Comparison of ENCODE assay signal across 10 mouse cellular contexts in the genomic region with DNA sequence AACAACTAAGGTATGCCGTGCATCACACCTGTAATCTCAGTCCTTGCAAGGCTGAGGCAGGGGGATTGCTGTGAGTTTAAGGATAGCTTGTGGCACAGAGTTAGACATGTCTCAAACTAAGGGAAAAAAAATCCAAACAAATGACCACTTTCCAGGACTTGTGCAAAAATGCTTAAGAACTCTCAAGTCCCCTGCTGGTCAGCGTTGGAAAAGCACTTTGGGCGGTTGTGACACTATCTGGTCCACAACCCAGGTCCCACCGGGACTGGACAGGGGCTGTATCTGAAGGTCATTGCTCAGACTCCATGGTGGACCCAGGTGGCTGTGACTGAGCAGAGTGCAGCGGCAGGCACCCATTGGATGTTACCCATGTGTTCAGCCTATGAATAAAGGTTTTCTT. TPM values are rescaled to one million over a fixed set of nuclear protein-coding genes. Genes with fewer than 3 reads are reported as not detected.
A peak's percentile ranks its signal among the peaks of the same experiment; 100 is the strongest.
DNase-seq lines count a peak whose midpoint lies in the region; ATAC-seq lines count a peak whose summit lies in the region.
"Had no signal": no experiment of that assay in that cellular context is flagged by ENCODE, and none has a peak within 500 bp of the region (broad histone marks: within the 10 kb centered on the region; RNA-seq: fewer than 3 reads in every experiment).

No protein-coding gene starts in this region.

- no peak for ATAC-seq in midbrain, embryonic 14.5 days (ENCODE audit: low FRiP score, low TSS enrichment)
- ATAC-seq in midbrain, embryonic 15.5 days (replicated peaks) = no peak
- ATAC-seq in intestine, embryonic 16.5 days = no peak
- no peak for ATAC-seq in stomach, embryonic 14.5 days (ENCODE audit: insufficient number of reproducible peaks, insufficient read depth, low FRiP score, low read depth)
- ATAC-seq: Patski had no signal

- peaks cover 4% of the 10 kb centered on the region; the same call in 1 of the 2 replicates for H3K4me1 ChIP-seq in midbrain, embryonic 14.5 days (ENCODE audit: control insufficient read depth, insufficient read depth, low read length)
- H3K4me1 ChIP-seq in midbrain, embryonic 15.5 days = peaks cover 18% of the 10 kb centered on the region
- H3K4me1 ChIP-seq in intestine, embryonic 16.5 days (ENCODE audit: control insufficient read depth, insufficient read depth, low read length) = peaks cover 21% of the 10 kb centered on the region
- H3K4me1 ChIP-seq in stomach, embryonic 14.5 days (ENCODE audit: control insufficient read depth, insufficient read depth, low read length) = peaks cover 8% of the 10 kb centered on the region; the same call in 1 of the 2 replicates

- H3K27me3 ChIP-seq in midbrain, embryonic 14.5 days (ENCODE audit: control insufficient read depth, insufficient read depth, low read length) = peaks cover 62% of the 10 kb centered on the region
- H3K27me3 ChIP-seq in midbrain, embryonic 15.5 days (replicated peaks) = peaks cover 71% of the 10 kb centered on the region
- peaks cover 48% of the 10 kb centered on the region for H3K27me3 ChIP-seq in intestine, embryonic 16.5 days (replicated peaks; ENCODE audit: control insufficient read depth, insufficient read depth, low read length)
- H3K27me3 ChIP-seq in stomach, embryonic 14.5 days (ENCODE audit: control insufficient read depth, insufficient read depth, low read length) = 0 out of 2 replicates have a peak, but pooled peaks cover 14% of the 10 kb centered on the region

- DNase-seq in gastrocnemius, postnatal 10 days = peak; percentile 46
- DNase-seq in gastrocnemius, adult 8-10 months (ENCODE audit: low spot score in 2 of 2) = no peak
- DNase-seq in midbrain, embryonic 14.5 days = peak; percentile 61
- DNase-seq in gastrocnemius, postnatal 36 days = no peak
- no peak for DNase-seq in left cerebral cortex, adult 11 months (ENCODE audit: low spot score)

- H3K4me3 ChIP-seq in midbrain, embryonic 14.5 days (replicated peaks; ENCODE audit: low read depth, low read length) = no peak overlapping the region
- H3K4me3 ChIP-seq in midbrain, embryonic 15.5 days = no peak overlapping the region
- peak overlapping the region; percentile 53 for H3K4me3 ChIP-seq in intestine, embryonic 16.5 days (ENCODE audit: low read length)
- peak overlapping the region; percentile 25 for H3K4me3 ChIP-seq in stomach, embryonic 14.5 days (ENCODE audit: low read depth, low read length)
- H3K4me3 ChIP-seq: neural tube, embryonic 13.5 days had no signal

- H3K36me3 ChIP-seq in midbrain, embryonic 14.5 days (ENCODE audit: control insufficient read depth, insufficient read depth, low read length) = no peaks in the 10 kb centered on the region
- H3K36me3 ChIP-seq in midbrain, embryonic 15.5 days (replicated peaks) = no peaks in the 10 kb centered on the region
- H3K36me3 ChIP-seq in intestine, embryonic 16.5 days (ENCODE audit: control insufficient read depth, insufficient read depth, low read length) = no peaks in the 10 kb centered on the region
- no peaks in the 10 kb centered on the region for H3K36me3 ChIP-seq in stomach, embryonic 14.5 days (ENCODE audit: control insufficient read depth, insufficient read depth, low read length)
- H3K36me3 ChIP-seq: neural tube, embryonic 13.5 days had no signal

- 39% methylated on average over 5 of the region's 5 CpGs for WGBS in midbrain, embryonic 14.5 days
- 30% methylated on average over 5 of the region's 5 CpGs for WGBS in midbrain, embryonic 15.5 days
- WGBS in intestine, embryonic 16.5 days = 35% methylated on average over 5 of the region's 5 CpGs
- WGBS in stomach, embryonic 14.5 days = 34% methylated on average over 5 of the region's 5 CpGs

- intact Hi-C loops in gastrocnemius, postnatal 36 days (cut with DNase I) = no loop called here

- H3K27ac ChIP-seq in midbrain, embryonic 14.5 days (replicated peaks; ENCODE audit: low read depth, low read length) = no peak overlapping the region
- H3K27ac ChIP-seq in midbrain, embryonic 15.5 days = no peak overlapping the region
- no peak overlapping the region for H3K27ac ChIP-seq in intestine, embryonic 16.5 days (ENCODE audit: low read length)
- no peak overlapping the region for H3K27ac ChIP-seq in stomach, embryonic 14.5 days (ENCODE audit: low read length)
- H3K27ac ChIP-seq: neural tube, embryonic 13.5 days had no signal

- no peak overlapping the region for H3K4me2 ChIP-seq in midbrain, embryonic 14.5 days (ENCODE audit: low read length)
- H3K4me2 ChIP-seq in midbrain, embryonic 15.5 days = no peak overlapping the region
- peak overlapping the region; percentile 53; the same call in 1 of the 2 replicates for H3K4me2 ChIP-seq in intestine, embryonic 16.5 days (ENCODE audit: low read depth, low read length)
- H3K4me2 ChIP-seq in stomach, embryonic 14.5 days (replicated peaks; ENCODE audit: low read depth, low read length) = peak overlapping the region; percentile 56
- H3K4me2 ChIP-seq: neural tube, embryonic 13.5 days had no signal

- no peaks in the 10 kb centered on the region for H3K9me3 ChIP-seq in midbrain, embryonic 14.5 days (ENCODE audit: control insufficient read depth, low read length)
- no peaks in the 10 kb centered on the region for H3K9me3 ChIP-seq in midbrain, embryonic 15.5 days
- no peaks in the 10 kb centered on the region for H3K9me3 ChIP-seq in intestine, embryonic 16.5 days (ENCODE audit: control insufficient read depth, low read length)
- H3K9me3 ChIP-seq in stomach, embryonic 14.5 days (ENCODE audit: control insufficient read depth, low read depth, low read length) = no peaks in the 10 kb centered on the region
- H3K9me3 ChIP-seq: neural tube, embryonic 13.5 days had no signal

- H3K9ac ChIP-seq in midbrain, embryonic 14.5 days (replicated peaks; ENCODE audit: low read length) = no peak overlapping the region
- H3K9ac ChIP-seq in midbrain, embryonic 15.5 days = no peak overlapping the region
- H3K9ac ChIP-seq in intestine, embryonic 16.5 days (ENCODE audit: low read depth, low read length) = no peak overlapping the region
- H3K9ac ChIP-seq in stomach, embryonic 14.5 days (replicated peaks; ENCODE audit: low read depth, low read length) = no peak overlapping the region
- H3K9ac ChIP-seq: neural tube, embryonic 13.5 days had no signal

RNA-seq across cellular contexts. Expression of a gene that starts 2.8 kb away (rescaled TPM):
- total RNA-seq in gastrocnemius, postnatal 10 days (2021) = under 1 TPM; 0.09 to 0.27 TPM
- under 1 TPM in 1 of 4 experiments, not detected in 3; 0.13 TPM for total RNA-seq in gastrocnemius, adult 8-10 months (2022)
- not detected in 2 replicates for polyA plus RNA-seq in midbrain, embryonic 14.5 days (2014; fragmentation: Nextera tagmentation; extraction: Ambion mirVana)
- 0.12 and 0.18 TPM in 2 replicates for polyA plus RNA-seq in midbrain, embryonic 15.5 days (2015; fragmentation: Nextera tagmentation; extraction: Ambion mirVana)
- polyA plus RNA-seq in intestine, embryonic 16.5 days (2015; fragmentation: Nextera tagmentation; extraction: Ambion mirVana) = 5.2 and 5.8 TPM in 2 replicates
- 6.9 and 7.0 TPM in 2 replicates for polyA plus RNA-seq in stomach, embryonic 14.5 days (2014; fragmentation: Nextera tagmentation; extraction: Ambion mirVana)
- total RNA-seq in gastrocnemius, postnatal 36 days (2021) = not detected

RNA-seq across cellular contexts. Expression of a gene that starts 14.6 kb away (rescaled TPM):
- total RNA-seq in gastrocnemius, postnatal 10 days (2021) = 1 to 10 TPM in 1 of 2 experiments, under 1 TPM in 1; 0.78 to 1.1 TPM
- total RNA-seq in gastrocnemius, adult 8-10 months (2022) = under 1 TPM in 3 of 4 experiments, not detected in 1; 0.10 to 0.16 (median 0.16) TPM
- polyA plus RNA-seq in midbrain, embryonic 14.5 days (2014; fragmentation: Nextera tagmentation; extraction: Ambion mirVana) = 1.5 TPM in 1 of 2 replicates, not detected in the other
- polyA plus RNA-seq in midbrain, embryonic 15.5 days (2015; fragmentation: Nextera tagmentation; extraction: Ambion mirVana) = 4.2 and 5.2 TPM in 2 replicates
- 0.20 and 0.22 TPM in 2 replicates for polyA plus RNA-seq in intestine, embryonic 16.5 days (2015; fragmentation: Nextera tagmentation; extraction: Ambion mirVana)
- 0.20 and 0.56 TPM in 2 replicates for polyA plus RNA-seq in stomach, embryonic 14.5 days (2014; fragmentation: Nextera tagmentation; extraction: Ambion mirVana)
- under 1 TPM; 0.18 to 0.27 TPM for total RNA-seq in gastrocnemius, postnatal 36 days (2021)

RNA-seq across cellular contexts. Expression of a gene that starts 22.3 kb away (rescaled TPM):
- total RNA-seq in gastrocnemius, postnatal 10 days (2021) = 10 to 100 TPM; 13.0 to 17.7 TPM
- 10 to 100 TPM; 11.8 to 14.2 (median 13.2) TPM for total RNA-seq in gastrocnemius, adult 8-10 months (2022)
- 50.2 and 52.5 TPM in 2 replicates for polyA plus RNA-seq in midbrain, embryonic 14.5 days (2014; fragmentation: Nextera tagmentation; extraction: Ambion mirVana)
- 51.1 and 52.3 TPM in 2 replicates for polyA plus RNA-seq in midbrain, embryonic 15.5 days (2015; fragmentation: Nextera tagmentation; extraction: Ambion mirVana)
- 48.9 TPM in 2 replicates for polyA plus RNA-seq in intestine, embryonic 16.5 days (2015; fragmentation: Nextera tagmentation; extraction: Ambion mirVana)
- polyA plus RNA-seq in stomach, embryonic 14.5 days (2014; fragmentation: Nextera tagmentation; extraction: Ambion mirVana) = 65.9 and 66.6 TPM in 2 replicates
- total RNA-seq in gastrocnemius, postnatal 36 days (2021) = 10 to 100 TPM; 11.1 to 13.9 TPM

RNA-seq across cellular contexts. Expression of a gene that starts 46.3 kb away (rescaled TPM):
- under 1 TPM; 0.16 to 0.27 TPM for total RNA-seq in gastrocnemius, postnatal 10 days (2021)
- total RNA-seq in gastrocnemius, adult 8-10 months (2022) = under 1 TPM in 1 of 4 experiments, not detected in 3; 0.10 TPM
- polyA plus RNA-seq in midbrain, embryonic 14.5 days (2014; fragmentation: Nextera tagmentation; extraction: Ambion mirVana) = 0.12 and 0.97 TPM in 2 replicates
- polyA plus RNA-seq in midbrain, embryonic 15.5 days (2015; fragmentation: Nextera tagmentation; extraction: Ambion mirVana) = 1.0 and 1.6 TPM in 2 replicates
- polyA plus RNA-seq in intestine, embryonic 16.5 days (2015; fragmentation: Nextera tagmentation; extraction: Ambion mirVana) = 86.9 and 88.3 TPM in 2 replicates
- 147 and 163 TPM in 2 replicates for polyA plus RNA-seq in stomach, embryonic 14.5 days (2014; fragmentation: Nextera tagmentation; extraction: Ambion mirVana)
- not detected for total RNA-seq in gastrocnemius, postnatal 36 days (2021)

Comparison
In these comparisons a context has a peak if more than half of its experiments do, and no peak if none do; other contexts are left out.
1. DNase-seq: peak in gastrocnemius, postnatal 10 days (single experiment) and midbrain, embryonic 14.5 days (single experiment); none in gastrocnemius, adult 8-10 months (0 of 2), gastrocnemius, postnatal 36 days (0 of 2) and left cerebral cortex, adult 11 months (single experiment).
2. H3K4me2 ChIP-seq: peak in intestine, embryonic 16.5 days (single experiment) and stomach, embryonic 14.5 days (single experiment); none in midbrain, embryonic 14.5 days (single experiment) and midbrain, embryonic 15.5 days (single experiment).
3. H3K4me3 ChIP-seq: peak in intestine, embryonic 16.5 days (single experiment) and stomach, embryonic 14.5 days (single experiment); none in midbrain, embryonic 14.5 days (single experiment) and midbrain, embryonic 15.5 days (single experiment).